Mouse (Mus musculus) kidney, postnatal 36 days (tissue): ENCODE measurements around the gene Mtus2.

Experiments
- DNase-seq, 2 experiments: peaks; one replicate each; pipeline ENCODE4 v3.0.0; 2021 to 2022; ENCODE audit warnings: mixed read lengths in 2 of 2

Gene Mtus2

DNA sequence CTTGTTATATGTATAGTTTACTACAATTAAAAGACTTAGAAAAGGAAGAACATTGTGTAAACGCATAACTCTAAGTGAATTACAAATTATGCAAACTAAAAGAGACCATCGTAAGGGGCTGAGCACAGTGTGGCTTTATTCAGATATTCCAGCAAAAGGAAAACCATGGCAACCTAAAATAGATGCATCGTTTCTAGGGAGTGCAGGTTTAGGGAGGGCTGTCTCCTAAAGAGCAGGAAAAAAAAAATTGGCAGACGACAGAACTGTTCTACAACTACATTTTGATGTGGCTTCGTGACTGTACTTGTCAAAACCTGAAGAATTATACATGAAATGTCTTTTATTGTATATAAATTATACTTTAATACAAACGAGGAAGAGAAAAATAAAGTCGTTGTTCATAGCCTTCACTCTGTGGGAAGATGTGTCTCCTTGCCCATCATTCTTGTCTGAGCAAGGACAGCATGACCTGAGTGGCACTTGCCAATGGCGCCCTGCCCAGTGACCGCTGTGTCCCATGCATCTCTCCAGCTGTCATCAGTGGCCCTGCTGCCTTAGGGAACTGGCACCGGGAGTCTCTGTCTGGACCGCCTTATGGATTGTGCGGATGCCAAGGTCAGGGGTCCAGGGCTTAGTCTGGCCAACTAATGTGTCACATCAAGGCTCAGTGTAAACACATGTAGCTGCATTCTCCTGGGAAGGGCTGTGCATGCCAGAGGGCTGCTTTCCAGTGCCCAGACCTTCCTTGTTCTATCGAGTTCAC lies 95.9 kb downstream of the Mtus2 start:
- no peak for DNase-seq

DNA sequence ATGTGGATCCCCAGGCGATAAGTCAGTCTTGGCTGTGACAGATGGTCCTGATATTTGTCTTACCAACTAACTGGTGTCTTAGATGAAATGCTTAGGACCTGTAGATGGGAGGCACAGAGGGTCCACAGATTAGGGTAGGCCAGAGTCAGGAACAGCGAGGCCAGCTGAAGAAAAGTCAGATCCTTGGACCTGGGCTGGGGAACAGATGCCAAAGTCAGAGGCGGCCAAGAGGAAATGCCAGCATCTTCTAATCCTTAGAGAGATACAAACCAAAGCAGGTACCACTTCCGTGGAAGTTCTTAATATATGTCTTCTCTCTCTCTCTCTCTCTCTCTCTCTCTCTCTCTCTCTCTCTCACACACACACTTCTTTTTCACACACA lies 96.5 kb downstream of the Mtus2 start:
- no peak for DNase-seq

DNA sequence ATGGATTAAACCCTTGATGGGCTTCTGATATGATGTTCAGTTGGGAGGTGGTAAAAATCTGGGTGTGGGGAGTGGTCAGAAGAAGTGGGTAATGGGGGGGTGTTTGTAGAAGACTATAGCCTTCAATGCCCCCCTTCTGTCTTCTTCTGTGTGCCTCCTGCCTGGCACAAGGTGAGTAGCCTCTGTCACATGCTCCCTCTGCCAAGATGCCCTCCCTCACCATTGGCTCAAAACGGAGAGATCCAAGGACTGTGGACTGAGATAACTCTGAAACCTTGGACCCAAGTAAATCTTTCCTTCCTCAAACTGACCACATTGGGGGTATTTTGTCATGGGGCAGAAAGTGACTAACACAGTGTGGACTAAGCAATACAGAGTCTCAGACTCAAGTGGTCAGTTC lies 99.7 kb downstream of the Mtus2 start:
- no peak for DNase-seq

GRCm38 (mm10) chr5:148057433-148057832 lies 100.3 kb downstream of the Mtus2 start:
- no peak for DNase-seq

- no peak for DNase-seq
Measured at GRCm38 (mm10) chr5:148059339-148059738, 102.2 kb downstream of the Mtus2 start.

GRCm38 (mm10) chr5:148061869-148062268 lies 104.7 kb downstream of the Mtus2 start:
- DNase-seq, result no peak

DNA sequence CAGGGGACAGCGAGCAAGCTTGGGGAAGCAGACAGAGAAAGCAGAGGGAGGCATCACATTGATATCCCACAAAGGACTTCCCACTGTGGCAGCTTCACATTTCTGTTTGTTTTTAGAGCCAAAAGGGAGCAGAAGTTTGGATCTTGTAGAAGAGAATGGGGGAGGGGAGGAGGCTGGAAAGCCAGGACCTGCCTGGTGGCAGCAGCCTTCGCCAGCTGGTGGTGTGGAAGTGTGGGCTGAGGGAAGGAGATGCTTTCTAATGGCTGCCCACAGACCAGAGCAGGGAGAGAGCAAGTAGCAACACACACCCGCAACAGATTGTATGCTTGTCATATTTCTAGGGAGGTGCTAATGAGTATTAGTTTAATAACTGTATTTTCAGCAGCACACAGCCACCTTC lies 106.6 kb downstream of the Mtus2 start:
- DNase-seq, result no peak

DNA sequence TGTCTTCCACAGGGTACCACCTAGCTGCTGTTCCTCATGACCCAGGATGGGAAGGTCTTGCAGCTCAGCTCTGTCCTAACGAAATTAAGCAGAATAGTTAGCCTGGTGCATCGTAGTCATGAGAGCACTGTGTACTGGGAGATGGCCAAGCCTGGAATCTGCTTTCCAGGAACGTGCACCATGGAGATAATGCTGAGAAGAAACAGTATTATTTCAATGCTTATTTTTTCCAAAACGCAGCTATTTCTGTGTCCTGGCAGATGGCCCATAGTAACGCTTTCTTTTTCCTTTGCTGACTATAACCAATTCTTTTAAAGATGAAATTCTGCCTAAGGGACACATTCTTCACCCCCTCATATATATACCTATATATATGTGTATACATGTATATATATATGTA lies 108.1 kb downstream of the Mtus2 start:
- DNase-seq, result no peak

- peak in 1 of 2 experiments; percentile 53 for DNase-seq
Measured at GRCm38 (mm10) chr5:148069909-148070308, 112.8 kb downstream of the Mtus2 start.

- DNase-seq, result peak in 1 of 2 experiments; percentile 76
Measured at GRCm38 (mm10) chr5:148071800-148072199, 114.7 kb downstream of the Mtus2 start.

- DNase-seq, result peak in 1 of 2 experiments; percentile 6
Measured at GRCm38 (mm10) chr5:148073461-148073860, 116.3 kb downstream of the Mtus2 start.

DNA sequence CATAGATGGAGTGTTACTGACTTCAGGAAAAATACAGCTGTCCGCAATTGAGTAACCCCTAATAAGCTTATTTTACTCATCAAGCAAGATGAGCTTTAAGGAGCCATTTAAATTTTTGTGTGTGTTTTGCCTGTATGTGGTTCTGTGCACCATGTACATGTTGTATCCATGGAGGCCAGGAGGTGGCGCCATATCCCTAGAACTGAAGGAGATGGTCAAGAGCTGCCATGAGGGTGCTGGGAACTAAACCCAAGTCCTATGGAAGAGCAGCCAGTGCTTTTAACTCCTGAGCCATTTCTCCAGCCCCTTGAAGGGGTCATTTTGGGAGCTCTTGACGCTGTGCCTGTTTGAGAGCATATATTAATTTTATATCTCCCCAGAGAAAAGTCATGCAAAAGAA lies 122.6 kb downstream of the Mtus2 start:
- no peak for DNase-seq

GRCm38 (mm10) chr5:148083541-148083940 lies 126.4 kb downstream of the Mtus2 start:
- DNase-seq, result no peak

DNA sequence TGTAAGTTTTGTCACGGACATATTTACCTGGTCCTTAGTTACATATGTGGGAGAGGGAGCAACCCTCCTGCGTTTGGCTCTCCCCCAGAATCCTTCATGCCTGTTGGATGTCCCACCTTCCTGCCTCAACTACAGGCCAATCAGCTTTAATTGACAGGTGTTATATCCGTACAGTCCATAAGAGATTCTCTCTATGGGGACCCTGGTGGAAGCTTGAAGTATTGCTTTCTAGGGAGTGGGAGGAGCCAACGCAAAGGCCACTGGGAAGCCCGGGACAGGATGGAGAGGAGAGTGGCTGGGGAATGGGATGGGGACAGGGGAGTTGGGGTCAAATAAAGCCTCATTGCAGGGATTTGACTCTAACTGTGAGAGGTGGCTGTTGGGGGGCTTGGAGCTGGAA lies 127.6 kb downstream of the Mtus2 start:
- no peak for DNase-seq

DNA sequence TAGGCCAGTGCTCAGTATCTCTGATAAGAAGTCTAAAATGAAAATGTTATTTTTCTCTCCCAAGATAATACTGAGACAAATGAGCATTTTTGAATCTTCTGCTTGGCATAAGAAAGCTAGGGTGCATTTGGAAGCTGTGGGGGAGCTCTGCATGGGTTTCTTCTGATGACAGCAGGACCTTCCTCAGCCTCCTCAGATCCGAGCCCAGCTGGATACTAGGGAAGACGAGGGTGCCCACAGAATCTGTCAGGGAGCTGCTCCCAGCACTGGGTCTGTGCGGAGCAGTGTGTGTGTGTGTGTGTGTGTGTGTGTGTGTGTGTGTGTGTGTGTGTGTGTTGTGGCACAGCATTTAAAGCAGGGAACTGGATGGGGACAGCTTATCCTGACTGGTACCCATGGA lies 130.7 kb downstream of the Mtus2 start:
- DNase-seq, result no peak

GRCm38 (mm10) chr5:148090191-148090821 lies 133.2 kb downstream of the Mtus2 start:
- DNase-seq, result no peak

DNA sequence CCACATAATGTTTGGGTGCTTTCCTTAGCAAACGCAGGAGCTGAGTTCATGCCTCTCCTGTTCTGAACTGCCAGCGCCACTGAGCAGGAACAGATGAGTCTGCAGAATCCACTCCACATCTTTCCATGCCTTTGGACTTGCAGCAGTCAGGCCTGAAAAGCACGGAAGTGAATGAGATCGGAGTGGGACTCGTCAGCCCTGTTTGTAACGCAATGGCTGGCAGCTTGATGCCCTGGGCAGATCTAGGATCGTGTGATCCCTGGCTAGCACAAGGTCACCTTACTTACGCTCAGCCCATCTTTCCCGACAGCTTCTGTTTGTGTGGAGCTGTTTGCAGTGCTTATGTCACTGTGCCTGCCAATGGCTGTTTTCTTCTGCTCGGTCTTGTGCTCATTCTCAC lies 137.5 kb downstream of the Mtus2 start:
- no peak for DNase-seq

GRCm38 (mm10) chr5:148099356-148099755 lies 142.2 kb downstream of the Mtus2 start:
- no peak for DNase-seq

DNA sequence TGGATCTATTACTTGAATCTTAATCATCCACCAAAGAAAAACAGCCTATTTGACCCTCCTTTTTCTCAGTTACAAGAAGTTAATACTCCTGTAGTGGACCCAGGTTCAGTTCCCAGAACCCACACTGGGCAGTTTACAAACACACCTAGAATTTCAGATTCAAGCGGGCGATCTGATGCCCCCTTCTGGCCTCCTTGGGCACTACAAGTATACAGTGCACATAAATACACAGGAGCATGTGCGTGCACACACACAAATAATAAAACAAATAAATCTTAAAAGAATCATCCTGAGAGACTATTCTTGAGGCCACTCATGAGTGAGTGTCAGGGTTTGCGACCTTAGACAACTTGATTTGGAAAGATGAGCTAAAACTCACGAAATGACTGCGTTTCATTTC lies 150.2 kb downstream of the Mtus2 start:
- peak in 1 of 2 experiments; percentile 2 for DNase-seq

DNA sequence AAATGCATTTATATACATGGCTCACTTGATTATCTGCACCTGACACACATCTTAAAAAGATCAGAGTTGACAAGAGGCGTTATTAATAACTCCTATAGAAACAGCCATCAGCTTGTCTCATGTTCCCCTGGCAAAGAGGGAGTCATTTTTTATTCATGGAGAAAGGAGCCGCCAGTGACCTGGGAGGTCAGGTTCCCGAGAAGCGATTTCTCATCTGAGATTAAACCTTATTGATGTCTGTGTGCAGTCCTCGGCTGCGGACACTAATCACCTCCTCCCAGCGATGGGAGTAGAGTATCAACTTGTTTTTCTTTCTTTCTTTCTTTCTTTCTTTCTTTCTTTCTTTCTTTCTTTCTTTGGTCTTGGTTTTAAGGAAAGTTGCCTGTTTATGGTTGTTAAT lies 150.8 kb downstream of the Mtus2 start:
- DNase-seq, result no peak

DNA sequence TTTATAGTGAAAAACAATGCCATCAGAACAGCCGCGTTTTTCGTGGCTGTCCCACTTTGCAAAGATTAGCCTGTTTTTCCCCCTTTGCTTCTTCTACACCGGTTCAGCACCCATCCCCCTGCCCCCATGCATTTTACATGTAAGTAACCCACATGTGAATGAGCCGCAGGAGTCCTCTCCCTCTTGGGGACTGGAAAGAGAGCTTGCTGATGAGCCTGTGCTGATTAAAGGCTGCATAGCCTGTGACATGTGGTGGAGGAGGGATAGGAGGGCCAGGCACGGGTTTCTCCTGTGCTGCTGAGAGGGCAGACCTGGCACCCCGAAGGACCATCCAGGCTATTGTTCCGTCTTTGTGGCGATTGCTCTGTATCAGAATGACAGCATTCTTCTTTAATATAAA lies 151.2 kb downstream of the Mtus2 start:
- no peak for DNase-seq

- no peak for DNase-seq
Measured at GRCm38 (mm10) chr5:148115207-148115817, 158.2 kb downstream of the Mtus2 start.

GRCm38 (mm10) chr5:148124354-148124753 lies 167.2 kb downstream of the Mtus2 start:
- no peak for DNase-seq
